Mouse (Mus musculus): ENCODE data around the gene Tnni3k.

The Tnni3k gene

GRCm38 (mm10) chr3:154949551-154949950 is 105.7 kb downstream of the Tnni3k start:
- no peak for DNase-seq (ENCODE audit: low read depth, low spot score)

GRCm38 (mm10) chr3:154945688-154946161 is 109.5 kb downstream of the Tnni3k start:
- no peak for DNase-seq (ENCODE audit: low read depth, low spot score)

GRCm38 (mm10) chr3:154927757-154928156 is 127.5 kb downstream of the Tnni3k start:
- no peak for DNase-seq (ENCODE audit: low read depth, low spot score)

- no peak for DNase-seq (ENCODE audit: low read depth, low spot score)
Observed at GRCm38 (mm10) chr3:154924936-154925335, 130.3 kb downstream of the Tnni3k start.

- no peak for DNase-seq (ENCODE audit: low read depth, low spot score)
Observed at GRCm38 (mm10) chr3:154915566-154915965, 139.6 kb downstream of the Tnni3k start.

GRCm38 (mm10) chr3:154913641-154914040 is 141.6 kb downstream of the Tnni3k start:
- no peak for DNase-seq (ENCODE audit: low read depth, low spot score)

GRCm38 (mm10) chr3:154896737-154897136 is 158.5 kb downstream of the Tnni3k start:
- no peak for DNase-seq (ENCODE audit: low read depth, low spot score)

- no peak for DNase-seq (ENCODE audit: low read depth, low spot score)
Observed at GRCm38 (mm10) chr3:154893225-154893624, 162.0 kb downstream of the Tnni3k start.

- no peak for DNase-seq (ENCODE audit: low read depth, low spot score)
Observed at GRCm38 (mm10) chr3:154885452-154885851, 169.8 kb downstream of the Tnni3k start.

- no peak for DNase-seq (ENCODE audit: low read depth, low spot score)
Observed at GRCm38 (mm10) chr3:154885048-154885447, 170.2 kb downstream of the Tnni3k start.

- no peak for DNase-seq (ENCODE audit: low read depth, low spot score)
Observed at GRCm38 (mm10) chr3:154881428-154881986, 173.7 kb downstream of the Tnni3k start.

- DNase-seq (ENCODE audit: low read depth, low spot score), result peak; percentile 34
Observed at GRCm38 (mm10) chr3:154880536-154880939, 174.7 kb downstream of the Tnni3k start.

- no peak for DNase-seq (ENCODE audit: low read depth, low spot score)
Observed at GRCm38 (mm10) chr3:154880108-154880507, 175.1 kb downstream of the Tnni3k start.

- DNase-seq (ENCODE audit: low read depth, low spot score), result no peak
Observed at GRCm38 (mm10) chr3:154879515-154879914, 175.7 kb downstream of the Tnni3k start.

GRCm38 (mm10) chr3:154879080-154879479 is 176.1 kb downstream of the Tnni3k start:
- DNase-seq (ENCODE audit: low read depth, low spot score), result no peak

GRCm38 (mm10) chr3:154868807-154869206 is 186.4 kb downstream of the Tnni3k start:
- DNase-seq (ENCODE audit: low read depth, low spot score), result no peak

- no peak for DNase-seq (ENCODE audit: low read depth, low spot score)
Observed at GRCm38 (mm10) chr3:154861921-154862320, 193.3 kb downstream of the Tnni3k start.

- DNase-seq (ENCODE audit: low read depth, low spot score), result no peak
Observed at GRCm38 (mm10) chr3:154859721-154860120, 195.5 kb downstream of the Tnni3k start.

GRCm38 (mm10) chr3:154853257-154853656 is 201.9 kb downstream of the Tnni3k start:
- DNase-seq (ENCODE audit: low read depth, low spot score), result no peak

- no peak for DNase-seq (ENCODE audit: low read depth, low spot score)
Observed at GRCm38 (mm10) chr3:154852281-154852680, 202.9 kb downstream of the Tnni3k start.

GRCm38 (mm10) chr3:154842247-154842646 is 213.0 kb downstream of the Tnni3k start:
- DNase-seq (ENCODE audit: low read depth, low spot score), result no peak

GRCm38 (mm10) chr3:154841076-154841475 is 214.1 kb downstream of the Tnni3k start:
- DNase-seq (ENCODE audit: low read depth, low spot score), result no peak

GRCm38 (mm10) chr3:154837861-154838260 is 217.3 kb downstream of the Tnni3k start:
- no peak for DNase-seq (ENCODE audit: low read depth, low spot score)

- DNase-seq (ENCODE audit: low read depth, low spot score), result no peak
Observed at GRCm38 (mm10) chr3:154836137-154836536, 219.1 kb downstream of the Tnni3k start.

All from forelimb bud, embryonic 11.5 days (tissue).